Mouse (Mus musculus) bone marrow macrophage, adult 2 months (primary cell): ENCODE results near the gene Sh3bgrl.

Experiments
- CTCF ChIP-seq: IDR thresholded peaks from 2 replicates; pipeline ENCODE4 v1.5.1; 2012; ENCODE audit warnings: low read depth, mild to moderate bottlenecking, low read length, moderate library complexity
- POLR2A ChIP-seq: IDR thresholded peaks from 2 replicates; pipeline ENCODE4 v1.6.1; 2012; ENCODE audit warnings: mild to moderate bottlenecking, low read depth, low read length, borderline replicate concordance

DNA sequence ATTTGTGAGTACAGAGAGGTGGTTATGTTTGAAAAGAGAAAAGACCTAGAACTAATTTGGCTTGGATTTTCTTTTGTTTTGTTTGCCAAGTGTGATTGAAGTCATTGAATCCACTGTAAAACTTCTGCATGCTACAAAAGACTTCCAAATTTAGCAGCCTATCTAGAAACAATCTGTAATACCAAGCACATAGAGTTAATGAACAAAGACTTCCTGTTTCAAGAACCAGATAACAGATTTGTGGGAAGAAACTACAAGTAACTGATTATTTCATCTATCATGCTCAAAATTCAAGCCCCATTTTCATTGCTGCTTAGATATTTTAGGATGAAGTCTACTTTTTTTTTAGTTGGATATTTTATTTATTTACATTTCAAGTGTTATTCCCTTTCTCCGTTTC, 47.4 kb upstream of the Sh3bgrl start:
- no peak for TF ChIP-seq POLR2A
- TF ChIP-seq CTCF, result no peak
